Mouse (Mus musculus): Measurements from ENCODE around the gene Fgfr2. TPM values are rescaled to one million over a fixed set of nuclear protein-coding genes. Genes with fewer than 3 reads are reported as not detected.
A peak's percentile ranks its signal among the peaks of the same experiment; 100 is the strongest.

The Fgfr2 gene
- polyA plus RNA-seq, 1 experiment from 2014 or later: 20.3 TPM

GRCm38 (mm10) chr7:133047287-133047686 lies 75.9 kb downstream of the Fgfr2 start:
- Histone ChIP-seq H3K4me1 (ENCODE audit: control insufficient read depth, insufficient read depth, low read length) (peaks cover 16% of the 10 kb centered on the region), H3K27ac (ENCODE audit: low read length) (no peak overlapping the region), H3K4me2 (ENCODE audit: low read depth, low read length) (no peak overlapping the region), H3K27me3 (ENCODE audit: control insufficient read depth, insufficient read depth, low read length) (no peaks in the 10 kb centered on the region), H3K4me3 (ENCODE audit: low read length) (no peak overlapping the region), H3K9ac (ENCODE audit: low read length) (no peak overlapping the region), H3K36me3 (ENCODE audit: control insufficient read depth, insufficient read depth) (0 out of 2 replicates have a peak, but pooled peaks cover 3% of the 10 kb centered on the region), H3K9me3 (replicated peaks; ENCODE audit: control insufficient read depth, low read length) (no peaks in the 10 kb centered on the region)
- ATAC-seq (replicated peaks; ENCODE audit: extremely low read depth, insufficient read depth, low FRiP score): no peak; the same call in 1 of the 2 replicates
- 61% methylated on average over 4 of the region's 4 CpGs for WGBS

GRCm38 (mm10) chr7:133044721-133045120 lies 78.4 kb downstream of the Fgfr2 start:
- no peak overlapping the region for H3K27ac ChIP-seq (ENCODE audit: low read length)
- H3K9me3 ChIP-seq (replicated peaks; ENCODE audit: control insufficient read depth, low read length): no peaks in the 10 kb centered on the region
- no peak overlapping the region for H3K4me2 ChIP-seq (ENCODE audit: low read depth, low read length)
- no peaks in the 10 kb centered on the region for H3K27me3 ChIP-seq (ENCODE audit: control insufficient read depth, insufficient read depth, low read length)
- H3K9ac ChIP-seq (ENCODE audit: low read length): no peak overlapping the region
- WGBS: 54% methylated on average over 4 of the region's 4 CpGs
- peaks cover 37% of the 10 kb centered on the region for H3K4me1 ChIP-seq (ENCODE audit: control insufficient read depth, insufficient read depth, low read length)
- no peak overlapping the region for H3K4me3 ChIP-seq (ENCODE audit: low read length)
- ATAC-seq (replicated peaks; ENCODE audit: extremely low read depth, insufficient read depth, low FRiP score): no peak
- 0 out of 2 replicates have a peak, but pooled peaks cover 3% of the 10 kb centered on the region for H3K36me3 ChIP-seq (ENCODE audit: control insufficient read depth, insufficient read depth)

- ATAC-seq (replicated peaks; ENCODE audit: extremely low read depth, insufficient read depth, low FRiP score): no peak
- Histone ChIP-seq H3K9ac (ENCODE audit: low read length) (no peak overlapping the region), H3K9me3 (replicated peaks; ENCODE audit: control insufficient read depth, low read length) (no peaks in the 10 kb centered on the region), H3K4me1 (ENCODE audit: control insufficient read depth, insufficient read depth, low read length) (peaks cover 52% of the 10 kb centered on the region), H3K36me3 (ENCODE audit: control insufficient read depth, insufficient read depth) (0 out of 2 replicates have a peak, but pooled peaks cover 3% of the 10 kb centered on the region), H3K4me2 (ENCODE audit: low read depth, low read length) (no peak overlapping the region), H3K4me3 (ENCODE audit: low read length) (no peak overlapping the region), H3K27me3 (ENCODE audit: control insufficient read depth, insufficient read depth, low read length) (no peaks in the 10 kb centered on the region), H3K27ac (ENCODE audit: low read length) (peak overlapping the region; percentile 84)
- 66% methylated on average over 3 of the region's 3 CpGs for WGBS
These were observed 81.4 kb downstream of the Fgfr2 start for GRCm38 (mm10) chr7:133041784-133042183.

- WGBS: 44% methylated on average over 3 of the region's 3 CpGs
These were observed 82.3 kb downstream of the Fgfr2 start for GRCm38 (mm10) chr7:133040688-133041345.

GRCm38 (mm10) chr7:133039556-133040255 lies 83.4 kb downstream of the Fgfr2 start:
- H3K36me3 ChIP-seq (ENCODE audit: control insufficient read depth, insufficient read depth): 0 out of 2 replicates have a peak, but pooled peaks cover 3% of the 10 kb centered on the region
- H3K9me3 ChIP-seq (replicated peaks; ENCODE audit: control insufficient read depth, low read length): no peaks in the 10 kb centered on the region
- H3K4me1 ChIP-seq (ENCODE audit: control insufficient read depth, insufficient read depth, low read length): peaks cover 69% of the 10 kb centered on the region
- WGBS: 47% methylated on average over 3 of the region's 3 CpGs
- H3K4me3 ChIP-seq (ENCODE audit: low read length): no peak overlapping the region
- no peak for ATAC-seq (replicated peaks; ENCODE audit: extremely low read depth, insufficient read depth, low FRiP score)
- 0 out of 2 replicates have a peak overlapping the region, but pooled peaks have one; percentile 8 for H3K9ac ChIP-seq (ENCODE audit: low read length)
- H3K27me3 ChIP-seq (ENCODE audit: control insufficient read depth, insufficient read depth, low read length): no peaks in the 10 kb centered on the region
- peak overlapping the region; percentile 84 for H3K27ac ChIP-seq (ENCODE audit: low read length)
- no peak overlapping the region for H3K4me2 ChIP-seq (ENCODE audit: low read depth, low read length)

More at GRCm38 (mm10) chr7:133040688-133041345, 82.3 kb downstream of the Fgfr2 start:
- Histone ChIP-seq H3K4me2 (ENCODE audit: low read depth, low read length) (no peak overlapping the region), H3K36me3 (ENCODE audit: control insufficient read depth, insufficient read depth) (0 out of 2 replicates have a peak, but pooled peaks cover 3% of the 10 kb centered on the region), H3K9me3 (replicated peaks; ENCODE audit: control insufficient read depth, low read length) (no peaks in the 10 kb centered on the region), H3K27ac (ENCODE audit: low read length) (peak overlapping the region; percentile 84), H3K4me1 (ENCODE audit: control insufficient read depth, insufficient read depth, low read length) (peaks cover 62% of the 10 kb centered on the region), H3K27me3 (ENCODE audit: control insufficient read depth, insufficient read depth, low read length) (no peaks in the 10 kb centered on the region), H3K9ac (ENCODE audit: low read length) (no peak overlapping the region), H3K4me3 (ENCODE audit: low read length) (no peak overlapping the region)
- peak; percentile 64; the same call in 1 of the 2 replicates for ATAC-seq (replicated peaks; ENCODE audit: extremely low read depth, insufficient read depth, low FRiP score)

GRCm38 (mm10) chr7:133037618-133038017 lies 85.5 kb downstream of the Fgfr2 start:
- H3K4me2 ChIP-seq (ENCODE audit: low read depth, low read length): no peak overlapping the region
- no peak for ATAC-seq (replicated peaks; ENCODE audit: extremely low read depth, insufficient read depth, low FRiP score)
- H3K9me3 ChIP-seq (replicated peaks; ENCODE audit: control insufficient read depth, low read length): no peaks in the 10 kb centered on the region
- peak overlapping the region; percentile 83 for H3K27ac ChIP-seq (ENCODE audit: low read length)
- H3K4me3 ChIP-seq (ENCODE audit: low read length): no peak overlapping the region
- H3K36me3 ChIP-seq (ENCODE audit: control insufficient read depth, insufficient read depth): no peaks in the 10 kb centered on the region
- WGBS: 34% methylated on average over 4 of the region's 4 CpGs
- peaks cover 89% of the 10 kb centered on the region for H3K4me1 ChIP-seq (ENCODE audit: control insufficient read depth, insufficient read depth, low read length)
- peak overlapping the region; percentile 36; the same call in 1 of the 2 replicates for H3K9ac ChIP-seq (ENCODE audit: low read length)
- no peaks in the 10 kb centered on the region for H3K27me3 ChIP-seq (ENCODE audit: control insufficient read depth, insufficient read depth, low read length)

- no peak overlapping the region for H3K9ac ChIP-seq (ENCODE audit: low read length)
- peaks cover 85% of the 10 kb centered on the region for H3K4me1 ChIP-seq (ENCODE audit: control insufficient read depth, insufficient read depth, low read length)
- no peaks in the 10 kb centered on the region for H3K9me3 ChIP-seq (replicated peaks; ENCODE audit: control insufficient read depth, low read length)
- H3K36me3 ChIP-seq (ENCODE audit: control insufficient read depth, insufficient read depth): no peaks in the 10 kb centered on the region
- no peaks in the 10 kb centered on the region for H3K27me3 ChIP-seq (ENCODE audit: control insufficient read depth, insufficient read depth, low read length)
- peak overlapping the region; percentile 83 for H3K27ac ChIP-seq (ENCODE audit: low read length)
- H3K4me3 ChIP-seq (ENCODE audit: low read length): no peak overlapping the region
- no peak overlapping the region for H3K4me2 ChIP-seq (ENCODE audit: low read depth, low read length)
- 59% methylated on average over 5 of the region's 5 CpGs for WGBS
- ATAC-seq (replicated peaks; ENCODE audit: extremely low read depth, insufficient read depth, low FRiP score): no peak
These were observed 85.9 kb downstream of the Fgfr2 start for GRCm38 (mm10) chr7:133037217-133037616.

GRCm38 (mm10) chr7:133035901-133036300 lies 87.2 kb downstream of the Fgfr2 start:
- Histone ChIP-seq H3K9me3 (replicated peaks; ENCODE audit: control insufficient read depth, low read length) (no peaks in the 10 kb centered on the region), H3K9ac (ENCODE audit: low read length) (no peak overlapping the region), H3K27ac (ENCODE audit: low read length) (peak overlapping the region; percentile 83), H3K4me1 (ENCODE audit: control insufficient read depth, insufficient read depth, low read length) (peaks cover 73% of the 10 kb centered on the region), H3K36me3 (ENCODE audit: control insufficient read depth, insufficient read depth) (no peaks in the 10 kb centered on the region), H3K4me2 (ENCODE audit: low read depth, low read length) (no peak overlapping the region), H3K27me3 (ENCODE audit: control insufficient read depth, insufficient read depth, low read length) (no peaks in the 10 kb centered on the region), H3K4me3 (ENCODE audit: low read length) (no peak overlapping the region)
- no peak for ATAC-seq (replicated peaks; ENCODE audit: extremely low read depth, insufficient read depth, low FRiP score)
